Mouse (Mus musculus) 416B (cell line): ENCODE measurements at regions not wholly inside any gene's neighbourhood (a gene's known extent, or its start where the extent isn't known, plus 50 kb on each side); places are given as distances from the start of the nearest gene placed in this dataset.
A peak's percentile ranks its signal among the peaks of the same experiment; 100 is the strongest.

ENCODE experiments used
- DNase-seq: peaks from one replicate; pipeline ENCODE4 v3.0.0; 2011; ENCODE audit warnings: low read depth

- no peak for DNase-seq
Observed at GRCm38 (mm10) chr3:128787686-128788085, 412.0 kb upstream of the Pitx2 start.

DNA sequence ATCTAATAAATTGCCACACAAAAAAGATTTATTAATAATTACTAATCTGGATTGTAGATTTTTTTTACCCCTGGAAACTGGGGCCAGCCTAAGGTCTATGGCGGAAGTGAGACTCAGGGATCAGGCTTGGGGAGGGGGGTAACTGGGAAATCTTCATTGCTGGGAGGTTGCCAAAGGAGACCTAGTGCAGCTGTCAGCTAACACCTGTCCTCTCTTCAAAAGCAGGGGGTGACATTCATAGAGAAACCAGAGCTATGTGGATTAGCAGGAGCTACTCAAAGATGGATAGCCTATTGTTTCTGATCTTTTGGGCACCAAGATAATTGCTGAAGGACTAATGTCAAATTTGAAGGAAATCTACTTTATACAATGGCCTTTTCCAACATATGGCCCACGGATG, 403.7 kb upstream of the Pitx2 start:
- no peak for DNase-seq

DNA sequence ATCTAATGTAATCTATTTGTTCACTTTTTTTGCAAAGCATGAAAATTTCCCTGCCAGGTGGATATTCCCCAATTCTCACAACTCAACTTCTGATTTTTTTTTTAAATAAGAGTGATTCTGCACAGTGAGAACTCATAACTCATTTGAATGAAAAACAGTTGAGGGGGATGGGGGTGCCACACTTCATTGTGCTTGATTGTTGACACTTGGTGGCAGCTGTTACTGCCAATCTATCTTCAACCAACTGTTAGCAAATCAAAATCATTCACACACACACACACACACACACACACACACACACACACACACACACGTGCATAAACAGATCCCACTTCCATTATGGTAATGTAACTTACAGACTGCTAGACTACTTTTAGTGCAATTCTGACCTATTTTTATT, 401.8 kb upstream of the Pitx2 start:
- no peak for DNase-seq

GRCm38 (mm10) chr3:128829371-128830160, 370.1 kb upstream of the Pitx2 start:
- no peak for DNase-seq

GRCm38 (mm10) chr3:128850327-128850977, 349.2 kb upstream of the Pitx2 start:
- no peak for DNase-seq

- DNase-seq, result no peak
Observed at GRCm38 (mm10) chr3:128856515-128856914, 343.2 kb upstream of the Pitx2 start.

GRCm38 (mm10) chr3:128881685-128882444, 317.8 kb upstream of the Pitx2 start:
- DNase-seq, result no peak

DNA sequence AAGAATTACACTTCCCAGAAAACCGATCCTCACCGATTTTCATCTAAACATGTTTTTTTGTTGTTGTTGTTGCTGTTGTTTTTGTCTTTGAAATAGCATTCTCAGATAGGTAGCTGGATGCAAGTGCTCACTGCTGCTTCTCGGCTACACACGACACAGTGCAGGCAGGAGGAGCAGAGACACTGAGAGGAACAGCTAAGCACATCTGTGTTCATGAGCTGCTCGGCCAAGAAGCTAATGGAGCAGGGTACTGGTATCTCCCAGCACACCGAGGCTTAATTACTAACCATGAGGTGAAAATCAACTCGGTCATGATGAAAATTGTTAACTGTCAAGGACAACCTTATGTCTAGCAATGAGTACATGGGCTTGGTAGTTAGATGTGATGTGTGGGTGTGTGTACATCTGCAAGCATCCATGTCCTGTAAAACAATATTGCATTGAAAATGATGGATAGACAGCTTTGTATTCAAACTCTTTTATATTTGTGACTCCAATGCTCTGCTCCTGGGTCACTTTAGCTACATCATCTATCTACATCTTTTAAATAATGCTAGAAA, 316.0 kb upstream of the Pitx2 start:
- DNase-seq, result no peak

GRCm38 (mm10) chr3:128886678-128887077, 313.0 kb upstream of the Pitx2 start:
- peak; percentile 0 for DNase-seq

GRCm38 (mm10) chr3:128891078-128891477, 308.6 kb upstream of the Pitx2 start:
- DNase-seq, result no peak

GRCm38 (mm10) chr3:128896628-128897027, 303.1 kb upstream of the Pitx2 start:
- no peak for DNase-seq

- DNase-seq, result no peak
Observed at GRCm38 (mm10) chr3:128911122-128911521, 288.6 kb upstream of the Pitx2 start.

DNA sequence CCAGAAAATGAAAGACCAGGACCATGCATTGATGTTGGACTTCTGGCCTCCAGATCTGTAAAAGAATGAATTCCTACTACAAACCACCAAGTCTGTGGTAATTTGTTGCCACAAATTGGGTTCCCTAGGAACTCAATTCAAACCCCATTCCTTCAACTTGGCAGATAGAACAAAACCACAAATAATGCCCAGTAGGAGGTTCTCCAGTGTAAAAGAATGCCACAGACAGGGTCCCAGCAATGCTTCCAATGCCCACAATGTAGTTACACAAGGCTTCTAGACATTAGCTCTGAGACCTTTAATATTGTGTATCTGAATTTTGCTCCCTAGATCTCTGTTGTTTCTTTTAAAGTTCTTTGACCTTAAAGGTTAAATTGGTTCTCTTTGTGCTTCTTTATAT, 278.2 kb upstream of the Pitx2 start:
- no peak for DNase-seq

GRCm38 (mm10) chr3:128922150-128922549, 277.5 kb upstream of the Pitx2 start:
- DNase-seq, result no peak

DNA sequence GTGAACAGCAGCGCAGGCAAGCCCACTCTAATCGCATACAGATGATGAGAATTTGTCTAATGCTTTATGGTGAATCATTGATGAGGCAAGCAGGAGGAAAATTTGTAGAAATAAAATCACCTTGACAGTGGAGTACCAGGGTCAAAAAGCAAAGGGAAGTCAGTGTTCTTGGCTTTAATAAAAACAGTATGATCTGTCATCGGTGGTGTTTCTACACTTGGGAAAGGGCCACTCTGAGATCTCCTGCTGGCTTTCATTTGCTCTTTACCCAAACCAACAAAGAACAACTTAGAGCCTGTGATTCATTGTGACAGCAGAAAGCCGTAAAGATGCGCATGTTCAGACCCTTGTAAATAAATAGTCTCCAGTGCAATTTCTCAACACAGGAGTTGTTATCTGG, 261.1 kb upstream of the Pitx2 start:
- no peak for DNase-seq

GRCm38 (mm10) chr3:128941156-128941555, 258.5 kb upstream of the Pitx2 start:
- DNase-seq, result no peak

DNA sequence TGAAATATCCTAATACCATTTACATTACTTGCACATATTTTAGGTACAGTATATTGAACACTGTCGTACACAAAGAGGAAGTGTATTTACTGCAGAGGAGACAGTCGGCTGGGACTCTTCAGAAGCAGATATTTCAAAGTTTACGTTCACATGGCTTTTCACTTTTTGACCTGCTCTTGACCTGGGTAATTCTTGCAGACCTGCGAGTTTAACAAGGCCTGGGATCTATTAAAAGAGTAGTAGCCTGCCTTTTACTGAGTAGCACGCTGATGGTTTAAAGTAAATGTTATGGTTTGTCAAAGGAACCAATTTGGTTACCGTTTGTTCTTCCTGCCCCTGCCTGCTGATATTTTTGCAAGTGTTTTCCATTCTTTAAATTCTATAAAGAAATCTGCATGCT, 255.0 kb upstream of the Pitx2 start:
- no peak for DNase-seq

GRCm38 (mm10) chr3:128954886-128955285, 244.8 kb upstream of the Pitx2 start:
- no peak for DNase-seq

- no peak for DNase-seq
Observed at GRCm38 (mm10) chr3:128976752-128977151, 222.9 kb upstream of the Pitx2 start.

- DNase-seq, result no peak
Observed at GRCm38 (mm10) chr3:128990183-128990912, 209.3 kb upstream of the Pitx2 start.

- DNase-seq, result no peak
Observed at GRCm38 (mm10) chr3:129002866-129003265, 196.8 kb upstream of the Pitx2 start.

DNA sequence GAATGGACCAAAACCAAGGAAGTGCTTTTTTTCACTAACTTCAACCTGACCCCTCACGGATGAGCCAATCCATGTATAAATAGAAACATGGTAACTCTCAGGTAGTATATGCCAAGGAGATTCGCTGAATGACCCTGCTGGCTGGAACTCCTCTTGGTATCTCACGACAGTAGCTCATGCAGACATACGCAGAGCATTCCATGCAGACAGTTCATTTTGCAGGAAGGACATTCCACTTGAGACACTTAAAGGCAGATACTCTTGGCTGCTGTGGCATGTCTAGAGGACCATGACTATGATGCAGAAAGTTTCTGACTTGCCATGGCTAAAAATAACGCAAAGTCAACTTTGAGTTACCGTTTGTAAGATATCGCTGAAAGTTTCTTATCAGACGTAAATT, 195.6 kb upstream of the Pitx2 start:
- DNase-seq, result no peak
